Mouse (Mus musculus) layer of hippocampus, postnatal 14 days (tissue): ENCODE data around the gene Olfr834. TPM values are rescaled to one million over a fixed set of nuclear protein-coding genes. Genes with fewer than 3 reads are reported as not detected.

Experiments
- DNase-seq, 2 experiments: peaks; one replicate each; pipeline ENCODE4 v3.0.0; 2021 to 2022; ENCODE audit warnings: low spot score in 2 of 2, mixed read lengths in 1 of 2
- long read RNA-seq, 2 experiments: library from polyadenylated mRNA; stranded (forward); transcript quantifications; one replicate each; pipeline ENCODE4 v2.0.0; 2021
- total RNA-seq, 2 experiments: library from RNA; stranded (reverse); gene quantifications; 2 replicates each; pipeline ENCODE4 v1.2.3; 2021

The Olfr834 gene
- total RNA-seq = not detected
- long read RNA-seq, experiment 1 = 0 reads
- long read RNA-seq, experiment 2 = 0 reads

DNA sequence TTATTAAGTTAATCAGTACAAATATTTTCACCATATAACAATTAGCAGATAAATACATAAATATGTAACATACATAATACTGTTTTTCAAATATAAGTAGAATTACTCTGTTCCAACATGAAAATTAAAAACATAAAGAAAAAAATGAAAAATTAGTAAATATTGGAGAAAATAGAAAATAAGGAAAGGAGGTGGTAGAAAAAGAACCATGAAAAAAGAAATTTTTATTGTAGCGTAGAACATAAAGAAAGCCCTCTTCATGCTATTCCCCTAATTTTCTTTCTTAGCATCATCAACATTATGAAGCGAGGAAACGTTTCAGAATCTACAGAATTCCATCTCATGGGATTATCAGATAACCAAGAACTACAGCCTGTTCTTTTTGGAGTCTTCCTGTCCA, at the start of gene Olfr834:
Olfr834 (plus strand) TSS at position 301 of the 400 bp plus-strand sequence.
- no peak for DNase-seq

DNA sequence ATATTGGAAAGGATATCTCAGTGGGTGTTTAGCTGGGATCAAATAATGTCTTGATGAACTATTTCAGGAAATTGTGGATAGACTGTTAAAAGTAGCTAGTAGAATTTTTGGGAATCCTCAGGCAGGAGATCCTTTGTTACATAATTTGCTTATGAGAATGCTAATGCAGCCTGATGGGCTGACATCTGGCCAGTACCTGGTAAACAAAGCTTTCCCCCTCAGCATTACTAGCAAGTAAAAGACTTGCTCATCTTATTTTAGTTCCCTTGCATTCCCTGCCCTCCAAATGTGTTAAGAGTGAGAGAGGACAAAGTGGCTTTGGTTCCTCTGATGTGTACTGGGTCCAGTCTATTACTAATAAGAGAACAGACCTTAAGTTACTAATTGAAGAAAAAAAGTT, 25.8 kb upstream of the Olfr834 start:
- no peak for DNase-seq

DNA sequence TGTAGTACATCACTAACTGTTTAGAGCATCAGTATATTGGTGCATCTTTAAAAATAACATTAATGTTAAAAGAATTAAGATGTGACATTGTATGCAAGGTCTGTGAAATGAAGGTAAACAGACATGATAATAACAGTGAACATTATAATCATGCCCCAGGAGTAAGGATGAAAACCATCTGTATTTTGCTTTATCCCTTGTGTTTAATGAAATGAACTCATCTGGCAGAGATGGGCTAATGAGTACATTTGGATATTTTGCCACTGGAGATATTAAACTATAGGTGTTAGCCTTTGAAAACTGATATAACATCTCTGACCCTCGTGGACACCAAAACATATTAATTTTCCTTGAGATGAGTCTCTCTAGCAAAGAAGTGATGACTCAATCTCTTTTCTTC, 44.6 kb downstream of the Olfr834 start, which contains the start of gene Olfr835:
Olfr835 (plus strand) TSS at position 301 of the 400 bp plus-strand sequence.
- no peak for DNase-seq

Other genes with a start within 250 kb of the Olfr834 start
- gene Olfr24, start 224.0 kb upstream of the Olfr834 start, total RNA-seq = not detected
- gene Olfr828, start 168.5 kb upstream of the Olfr834 start, total RNA-seq = not detected
- gene Olfr829, start 133.1 kb upstream of the Olfr834 start, total RNA-seq = not detected
- not detected for gene Olfr830, start 113.3 kb upstream of the Olfr834 start, total RNA-seq
- gene Olfr832, start 50.9 kb upstream of the Olfr834 start, total RNA-seq = not detected
- not detected for gene Olfr835, start 44.7 kb downstream of the Olfr834 start, total RNA-seq
- not detected for gene Olfr836, start 132.4 kb downstream of the Olfr834 start, total RNA-seq
- not detected for gene Olfr837, start 148.3 kb downstream of the Olfr834 start, total RNA-seq
- gene Olfr839-ps1, start 189.3 kb downstream of the Olfr834 start, total RNA-seq = under 1 TPM; 0.09 to 0.12 TPM